Mouse (Mus musculus) hindbrain, embryonic 13.5 days (tissue): ENCODE results near the gene Snrnp35. TPM values are rescaled to one million over a fixed set of nuclear protein-coding genes. Genes with fewer than 3 reads are reported as not detected.
A peak's percentile ranks its signal among the peaks of the same experiment; 100 is the strongest.

Source experiments
- ATAC-seq: fragments of 200-750 bp; cut with Nextera tagmentation; 2 replicates; pipeline ENCODE4 v1.8.0; 2017; ENCODE audit warnings: moderate TSS enrichment; ENCODE audit not compliant: low FRiP score
- H3K27ac ChIP-seq: fragments of 300-500 bp; sonication (generic); 2 replicates; pipeline ENCODE4 v1.5.1; 2015; ENCODE audit warnings: inconsistent platforms, mild to moderate bottlenecking, moderate library complexity
- H3K27me3 ChIP-seq: fragments of 300-500 bp; sonication (generic); 2 replicates; pipeline ENCODE4 v1.6.1; 2015; ENCODE audit warnings: mild to moderate bottlenecking, inconsistent platforms
- H3K36me3 ChIP-seq: fragments of 300-500 bp; sonication (generic); 2 replicates; pipeline ENCODE4 v1.6.1; 2015; ENCODE audit warnings: mild to moderate bottlenecking, inconsistent platforms
- H3K4me1 ChIP-seq: fragments of 300-500 bp; sonication (generic); replicated peaks from 2 replicates; pipeline ENCODE4 v1.6.1; 2015; ENCODE audit warnings: inconsistent platforms
- H3K4me2 ChIP-seq: fragments of 300-500 bp; sonication (generic); 2 replicates; pipeline ENCODE4 v1.6.1; 2015; ENCODE audit warnings: inconsistent platforms, mild to moderate bottlenecking, moderate library complexity
- H3K4me3 ChIP-seq: fragments of 300-500 bp; sonication (generic); 2 replicates; pipeline ENCODE4 v1.5.1; 2015; ENCODE audit warnings: mild to moderate bottlenecking, inconsistent platforms
- H3K9ac ChIP-seq: fragments of 300-500 bp; sonication (generic); 2 replicates; pipeline ENCODE4 v1.6.1; 2015; ENCODE audit warnings: mild to moderate bottlenecking, inconsistent platforms
- H3K9me3 ChIP-seq: fragments of 300-500 bp; sonication (generic); 2 replicates; pipeline ENCODE4 v1.6.1; 2016; ENCODE audit warnings: inconsistent platforms
- WGBS: fragments of 180-500 bp; shearing (Covaris S2); methylation state at CpG from one replicate; pipeline ENCODE4 v1.1.7; 2015; 5-methylcytosine and 5-hydroxymethylcytosine counted together
- polyA plus RNA-seq: library from polyadenylated mRNA; unstranded; fragments of >200 nt; fragmentation: Nextera tagmentation; extraction: Ambion mirVana; gene quantifications from 2 replicates; pipeline ENCODE4 v1.2.1, GENCODE M21; 2015

Snrnp35 gene
- polyA plus RNA-seq, 1 experiment from 2014 or later = 22.5 TPM

- Histone ChIP-seq H3K36me3 (no peaks in the 10 kb centered on the region), H3K9me3 (no peaks in the 10 kb centered on the region), H3K27ac (peak overlapping the region; percentile 78), H3K4me3 (peak overlapping the region; percentile 71), H3K4me2 (peak overlapping the region; percentile 77), H3K9ac (peak overlapping the region; percentile 80), H3K27me3 (peaks cover under 1% of the 10 kb centered on the region), H3K4me1 (peaks cover 42% of the 10 kb centered on the region)
- 11% methylated on average over 14 of the region's 14 CpGs for WGBS
- peak; percentile 58 for ATAC-seq
These were observed 48.6 kb downstream of the Snrnp35 start for GRCm38 (mm10) chr5:124531583-124531930.

DNA sequence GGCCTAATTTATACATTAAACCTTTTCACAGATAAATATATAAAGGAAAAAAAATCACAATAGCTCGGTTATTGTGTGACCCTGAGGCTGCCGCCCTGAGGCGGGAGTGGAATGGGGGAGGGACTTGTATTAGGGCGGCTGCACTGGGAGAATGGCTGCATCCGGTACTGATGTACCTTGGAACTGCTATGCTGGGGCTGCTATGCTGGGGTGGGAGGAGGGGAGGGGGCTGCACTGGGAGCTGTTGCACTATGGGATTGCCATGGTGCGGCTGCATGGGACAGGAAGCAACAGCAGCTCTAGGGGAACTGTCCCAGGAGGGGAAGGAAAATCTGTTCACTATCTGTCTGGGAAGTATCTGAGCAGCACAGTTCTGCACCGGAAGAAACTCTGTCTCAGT lies 49.5 kb downstream of the Snrnp35 start:
- Histone ChIP-seq H3K27me3 (peaks cover 5% of the 10 kb centered on the region), H3K9ac (no peak overlapping the region), H3K4me1 (peaks cover 46% of the 10 kb centered on the region), H3K4me2 (no peak overlapping the region), H3K36me3 (no peaks in the 10 kb centered on the region), H3K27ac (no peak overlapping the region), H3K9me3 (no peaks in the 10 kb centered on the region), H3K4me3 (no peak overlapping the region)
- ATAC-seq = no peak
- WGBS = 38% methylated on average over 7 of the region's 7 CpGs

- no peak overlapping the region for H3K4me2 ChIP-seq
- no peak for ATAC-seq
- peaks cover 5% of the 10 kb centered on the region for H3K27me3 ChIP-seq
- WGBS = 75% methylated on average over 5 of the region's 5 CpGs
- H3K9ac ChIP-seq = no peak overlapping the region
- H3K4me3 ChIP-seq = no peak overlapping the region
- no peaks in the 10 kb centered on the region for H3K9me3 ChIP-seq
- H3K4me1 ChIP-seq = peaks cover 25% of the 10 kb centered on the region
- H3K36me3 ChIP-seq = no peaks in the 10 kb centered on the region
- no peak overlapping the region for H3K27ac ChIP-seq
These were observed 52.1 kb downstream of the Snrnp35 start for GRCm38 (mm10) chr5:124535016-124535415.

GRCm38 (mm10) chr5:124536776-124537175 lies 53.8 kb downstream of the Snrnp35 start:
- Histone ChIP-seq H3K4me2 (peak overlapping the region; percentile 38), H3K36me3 (no peaks in the 10 kb centered on the region), H3K4me3 (peak overlapping the region; percentile 9; the same call in 1 of the 2 replicates), H3K27ac (no peak overlapping the region), H3K4me1 (peaks cover 18% of the 10 kb centered on the region), H3K9ac (peak overlapping the region; percentile 49; the same call in 1 of the 2 replicates), H3K27me3 (peaks cover 5% of the 10 kb centered on the region), H3K9me3 (no peaks in the 10 kb centered on the region)
- ATAC-seq = no peak
- WGBS = 7% methylated on average over 17 of the region's 17 CpGs

GRCm38 (mm10) chr5:124538813-124539792 lies 56.2 kb downstream of the Snrnp35 start:
- ATAC-seq = no peak
- Histone ChIP-seq H3K27ac (no peak overlapping the region), H3K4me3 (no peak overlapping the region), H3K4me2 (no peak overlapping the region), H3K27me3 (peaks cover 5% of the 10 kb centered on the region), H3K4me1 (peaks cover 23% of the 10 kb centered on the region), H3K9me3 (no peaks in the 10 kb centered on the region), H3K9ac (no peak overlapping the region), H3K36me3 (peaks cover 9% of the 10 kb centered on the region)
- 78% methylated on average over 15 of the region's 16 CpGs for WGBS

DNA sequence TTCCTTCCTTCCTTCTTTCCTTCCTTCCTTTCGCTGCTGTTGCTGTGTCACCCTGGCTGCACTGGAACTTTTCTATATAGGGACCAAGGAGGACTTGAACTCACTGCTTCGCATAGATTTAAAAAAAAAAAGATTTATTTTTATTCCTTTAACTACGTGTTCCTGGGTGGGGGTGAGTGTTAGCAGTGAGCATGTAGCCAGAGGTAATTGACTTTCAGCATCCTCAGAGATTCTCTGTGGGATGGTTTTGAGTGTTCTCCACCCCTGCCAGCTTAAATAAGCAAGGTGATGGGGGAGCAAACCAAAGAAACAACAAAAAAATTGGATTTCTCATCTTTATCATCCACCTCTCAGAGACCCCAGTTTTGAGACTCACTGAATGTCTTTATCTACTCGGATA lies 57.0 kb downstream of the Snrnp35 start:
- H3K4me1 ChIP-seq = peaks cover 23% of the 10 kb centered on the region
- no peak for ATAC-seq
- peaks cover 17% of the 10 kb centered on the region for H3K36me3 ChIP-seq
- peaks cover 5% of the 10 kb centered on the region for H3K27me3 ChIP-seq
- no peak overlapping the region for H3K27ac ChIP-seq
- 73% methylated on average over 4 of the region's 4 CpGs for WGBS
- H3K9ac ChIP-seq = no peak overlapping the region
- peak overlapping the region; percentile 93 for H3K4me3 ChIP-seq
- H3K9me3 ChIP-seq = no peaks in the 10 kb centered on the region
- 0 out of 2 replicates have a peak overlapping the region, but pooled peaks have one; percentile 29 for H3K4me2 ChIP-seq

GRCm38 (mm10) chr5:124540383-124540786 lies 57.5 kb downstream of the Snrnp35 start, which contains the start of gene Tmed2:
Gene Tmed2 (plus strand): TSS chr5:124540695.
- H3K27me3 ChIP-seq = peaks cover 5% of the 10 kb centered on the region
- WGBS = under 1% methylated on average over 34 of the region's 35 CpGs
- H3K4me2 ChIP-seq = peak within 1 kb of the TSS; percentile 94
- peak; percentile 95 for ATAC-seq
- no peaks in the 10 kb centered on the region for H3K9me3 ChIP-seq
- peaks cover 22% of the 10 kb centered on the region for H3K36me3 ChIP-seq
- H3K27ac ChIP-seq = peak within 1 kb of the TSS; percentile 87
- peak within 1 kb of the TSS; percentile 89 for H3K9ac ChIP-seq
- peak within 1 kb of the TSS; percentile 93 for H3K4me3 ChIP-seq
- H3K4me1 ChIP-seq = peaks cover 23% of the 10 kb centered on the region

Other genes with a start within 250 kb of the Snrnp35 start
- gene Pitpnm2, start 233.4 kb upstream of the Snrnp35 start, polyA plus RNA-seq = 7.4 and 8.3 TPM in 2 replicates
- gene Mphosph9, start 155.2 kb upstream of the Snrnp35 start, polyA plus RNA-seq = 14.0 and 14.3 TPM in 2 replicates
- 15.5 and 16.2 TPM in 2 replicates for gene 2810006K23Rik, start 155.0 kb upstream of the Snrnp35 start, polyA plus RNA-seq
- 67.9 and 68.6 TPM in 2 replicates for gene Cdk2ap1, start 120.1 kb upstream of the Snrnp35 start, polyA plus RNA-seq
- 108 and 115 TPM in 2 replicates for gene Sbno1, start 57.1 kb upstream of the Snrnp35 start, polyA plus RNA-seq
- gene Kmt5a, start 43.2 kb upstream of the Snrnp35 start, polyA plus RNA-seq = 18.0 and 20.6 TPM in 2 replicates
- gene Rilpl2, start 4.8 kb upstream of the Snrnp35 start, polyA plus RNA-seq = 21.2 and 23.8 TPM in 2 replicates
- 11.5 and 12.1 TPM in 2 replicates for gene Rilpl1, start 48.3 kb downstream of the Snrnp35 start, polyA plus RNA-seq
- 360 and 367 TPM in 2 replicates for gene Tmed2, start 57.6 kb downstream of the Snrnp35 start, polyA plus RNA-seq
- gene Ddx55, start 69.7 kb downstream of the Snrnp35 start, polyA plus RNA-seq = 26.4 and 27.5 TPM in 2 replicates
- 65.7 and 72.0 TPM in 2 replicates for gene Eif2b1, start 96.0 kb downstream of the Snrnp35 start, polyA plus RNA-seq
- 50.3 TPM in 2 replicates for gene Gtf2h3, start 96.0 kb downstream of the Snrnp35 start, polyA plus RNA-seq
- gene Atp6v0a2, start 145.4 kb downstream of the Snrnp35 start, polyA plus RNA-seq = 41.4 and 43.1 TPM in 2 replicates
- gene Dnah10, start 242.0 kb downstream of the Snrnp35 start, polyA plus RNA-seq = 0.09 and 0.14 TPM in 2 replicates